Mouse (Mus musculus) brain, embryonic 14.5 days (tissue): ENCODE measurements at regions not wholly inside any gene's neighbourhood (a gene's known extent, or its start where the extent isn't known, plus 50 kb on each side); places are given as distances from the start of the nearest gene placed in this dataset.

Source experiments
- CTCF ChIP-seq: fragments of 200-500 bp; IDR thresholded peaks from 2 replicates; pipeline ENCODE4 v1.5.1; 2012; ENCODE audit warnings: inconsistent platforms, mild to moderate bottlenecking, moderate library complexity, borderline replicate concordance; ENCODE audit not compliant: insufficient read depth, insufficient read length; ENCODE audit errors: extremely low read depth
- POLR2A ChIP-seq: fragments of 200-500 bp; IDR thresholded peaks from 2 replicates; pipeline ENCODE4 v1.6.1; 2012; ENCODE audit warnings: mild to moderate bottlenecking, inconsistent platforms, borderline replicate concordance; ENCODE audit not compliant: poor library complexity, insufficient read depth, insufficient read length, severe bottlenecking; ENCODE audit errors: extremely low read depth

DNA sequence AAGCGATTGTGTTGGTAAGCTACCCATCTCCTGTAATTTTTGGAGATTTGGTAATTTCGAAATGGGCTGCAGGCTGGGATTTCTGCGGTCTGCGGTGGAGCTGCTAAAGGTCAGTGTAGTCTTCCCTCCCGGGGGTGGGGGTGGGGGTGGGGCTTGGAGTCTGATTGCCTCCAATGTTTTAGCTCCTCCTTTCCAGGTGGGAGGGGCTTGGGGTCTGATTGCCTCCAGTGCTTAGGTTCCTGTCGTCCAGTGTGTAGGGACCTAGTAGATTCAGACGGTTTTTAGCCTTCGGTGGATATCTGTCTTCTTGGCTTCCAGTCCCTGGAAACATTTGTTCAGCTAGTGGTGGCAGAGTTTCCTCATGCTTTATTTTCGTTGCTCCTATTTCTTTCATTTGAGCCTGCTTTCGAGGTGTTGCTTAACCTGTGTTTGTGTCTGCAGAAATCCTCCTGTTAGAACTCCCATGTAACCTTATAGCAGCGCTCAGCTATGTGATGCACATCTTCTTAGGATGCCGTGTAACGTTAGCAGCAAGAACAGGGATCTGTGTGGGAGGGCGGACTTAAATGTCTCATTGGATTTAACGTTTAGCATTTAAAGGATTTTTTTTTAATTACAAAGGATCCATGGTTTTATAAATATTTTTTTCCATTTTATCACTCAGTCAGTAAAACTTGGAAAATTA lies 145.1 kb upstream of the Mkln1 start:
- TF ChIP-seq POLR2A (no peak), CTCF (no peak)
